Mouse (Mus musculus): ENCODE data around the gene Ddi2. TPM values are rescaled to one million over a fixed set of nuclear protein-coding genes. Genes with fewer than 3 reads are reported as not detected.

The Ddi2 gene
- polyA plus RNA-seq, 2 experiments = 9.2 to 9.5 TPM

DNA sequence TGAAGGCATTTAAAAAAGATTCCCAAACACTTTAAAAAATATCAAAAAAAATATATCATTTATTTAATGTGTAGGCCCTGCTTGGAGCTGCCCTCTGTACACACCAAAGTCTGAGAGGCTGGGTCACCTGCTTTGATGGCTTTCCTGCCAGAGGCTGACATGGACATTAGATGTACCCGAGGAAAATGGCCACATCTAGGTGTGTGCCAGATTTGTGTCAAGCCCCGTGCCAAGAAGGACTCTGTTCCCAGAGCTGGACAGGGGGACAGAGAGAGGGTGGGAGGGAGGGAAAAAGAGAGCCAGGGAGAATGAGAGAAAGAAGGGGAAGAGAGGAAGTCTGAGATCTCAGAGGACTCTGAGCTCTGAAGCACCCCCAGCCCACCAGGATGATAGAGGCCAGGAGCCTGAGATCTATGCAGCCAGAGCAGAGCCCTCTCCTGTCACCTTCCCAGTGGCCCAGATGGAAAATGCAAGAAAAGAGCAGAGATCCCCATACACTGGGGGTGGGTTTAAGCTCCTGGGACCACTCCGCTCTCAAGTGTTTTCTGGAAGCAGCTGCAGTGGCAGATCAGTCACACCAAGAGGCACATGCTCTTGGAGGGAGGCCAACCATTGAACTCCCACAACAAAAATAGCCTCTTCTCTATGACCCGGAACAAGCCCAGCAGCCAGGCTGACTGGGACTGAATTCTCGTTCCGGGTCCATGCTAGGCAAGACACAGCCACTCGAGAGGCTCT lies 79.9 kb downstream of the Ddi2 start:
- no peaks in the 10 kb centered on the region for H3K4me1 ChIP-seq (replicated peaks; ENCODE audit: control insufficient read depth in 2 of 2, insufficient read depth in 2 of 2, low read length in 1 of 2)
- DNase-seq (ENCODE audit: low read depth in 3 of 3, low spot score in 3 of 3) (no peak), ATAC-seq (ENCODE audit: insufficient read depth) (no peak)
- no peaks in the 10 kb centered on the region for H3K27me3 ChIP-seq (ENCODE audit: control insufficient read depth, insufficient read depth, low read length)
- TF ChIP-seq EP300 (IDR thresholded peaks at IDR 0.05; ENCODE audit: low read depth) (no peak), CTCF (IDR thresholded peaks at IDR 0.05; ENCODE audit: low read depth) (no peak)
- H3K9ac ChIP-seq (replicated peaks) = no peak overlapping the region
- H3K4me3 ChIP-seq (ENCODE audit: insufficient read depth in 1 of 2, low read depth in 2 of 2, low read length in 2 of 2) = no peak overlapping the region
- no peaks in the 10 kb centered on the region for H3K9me3 ChIP-seq (ENCODE audit: control insufficient read depth, low read length)
- H3K27ac ChIP-seq = no peak overlapping the region
- WGBS (ENCODE audit: insufficient replicate concordance) = 69% methylated on average over 7 of the region's 7 CpGs
- no peak overlapping the region for H3K4me2 ChIP-seq (ENCODE audit: low read depth)
- no peaks in the 10 kb centered on the region for H3K36me3 ChIP-seq (replicated peaks; ENCODE audit: control insufficient read depth, insufficient read depth, low read depth)

DNA sequence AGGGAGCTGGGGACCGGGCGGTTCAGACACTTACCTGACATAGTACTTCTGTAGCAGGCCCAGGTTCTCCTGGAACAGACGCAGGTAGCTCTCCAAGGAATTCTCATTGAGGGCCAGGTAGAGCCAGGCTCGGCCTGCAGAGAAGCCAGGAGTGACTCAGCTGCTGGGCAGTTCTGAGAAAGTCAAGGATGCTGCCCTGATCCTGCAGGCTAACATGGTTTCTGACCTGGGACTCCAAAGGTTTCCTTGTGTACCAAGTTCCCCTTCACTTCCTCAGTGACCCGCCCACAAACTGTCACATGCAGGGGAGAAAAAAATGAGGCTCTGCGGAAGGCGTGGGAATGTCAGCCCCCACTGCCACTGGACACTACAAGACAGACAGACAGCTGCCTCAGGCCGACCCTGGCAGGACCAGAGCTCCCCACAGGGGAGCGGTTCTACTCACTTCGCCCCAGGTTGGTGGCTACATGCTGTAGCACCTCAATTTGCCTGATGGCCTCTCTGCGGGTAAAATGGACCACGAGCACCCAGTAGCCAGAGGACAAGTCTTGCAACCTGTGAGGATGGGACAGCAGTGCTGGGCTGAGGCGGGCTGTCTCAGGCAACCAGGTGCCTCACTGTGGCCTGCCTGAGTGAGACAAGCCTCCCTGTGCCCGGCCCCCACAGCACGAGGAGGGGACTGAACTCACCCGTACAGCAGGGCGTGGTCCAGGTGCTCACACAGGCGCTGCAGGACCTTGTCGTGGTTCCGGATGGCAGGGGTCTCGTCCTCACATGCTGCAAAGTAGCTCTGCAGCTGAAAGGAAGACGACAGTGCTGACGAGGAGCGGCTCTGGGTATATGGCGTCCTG lies 81.0 kb downstream of the Ddi2 start:
- no peak for TF ChIP-seq EP300 (IDR thresholded peaks at IDR 0.05; ENCODE audit: low read depth)
- TF ChIP-seq CTCF (IDR thresholded peaks at IDR 0.05; ENCODE audit: low read depth) = no peak
- DNase-seq (ENCODE audit: low read depth in 3 of 3, low spot score in 3 of 3) = no peak
- H3K9ac ChIP-seq (replicated peaks) = no peak overlapping the region
- no peak overlapping the region for H3K27ac ChIP-seq
- 82% methylated on average over 25 of the region's 25 CpGs for WGBS (ENCODE audit: insufficient replicate concordance)
- H3K4me2 ChIP-seq (ENCODE audit: low read depth) = no peak overlapping the region
- no peaks in the 10 kb centered on the region for H3K9me3 ChIP-seq (ENCODE audit: control insufficient read depth, low read length)
- H3K4me1 ChIP-seq (replicated peaks; ENCODE audit: control insufficient read depth in 2 of 2, insufficient read depth in 2 of 2, low read length in 1 of 2) = no peaks in the 10 kb centered on the region
- no peak overlapping the region for H3K4me3 ChIP-seq (ENCODE audit: insufficient read depth in 1 of 2, low read depth in 2 of 2, low read length in 2 of 2)
- H3K27me3 ChIP-seq (ENCODE audit: control insufficient read depth, insufficient read depth, low read length) = no peaks in the 10 kb centered on the region
- H3K36me3 ChIP-seq (replicated peaks; ENCODE audit: control insufficient read depth, insufficient read depth, low read depth) = no peaks in the 10 kb centered on the region; the same call in 1 of the 2 replicates
- no peak for ATAC-seq (ENCODE audit: insufficient read depth)

DNA sequence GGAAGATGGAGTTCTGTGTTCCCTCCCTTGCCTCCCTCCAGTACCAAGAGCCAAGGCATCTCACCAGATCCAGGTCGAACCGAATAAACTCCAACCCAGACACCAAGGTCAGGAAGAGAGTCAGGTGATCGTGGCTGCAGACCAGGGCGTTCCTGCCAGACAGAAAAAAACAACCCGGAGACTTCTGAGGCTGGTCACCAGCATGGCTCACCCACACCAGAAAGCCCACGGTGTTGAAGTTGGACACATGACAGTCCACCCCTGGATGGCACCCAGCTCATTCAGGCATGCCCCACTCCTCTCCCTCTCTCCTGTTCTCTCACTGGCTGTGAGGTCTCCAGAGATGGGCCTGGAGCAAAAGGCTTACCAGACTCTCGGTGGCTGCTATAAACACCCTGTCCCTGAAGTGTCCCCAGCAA lies 81.9 kb downstream of the Ddi2 start:
- ATAC-seq (ENCODE audit: insufficient read depth) = no peak
- no peaks in the 10 kb centered on the region; the same call in 1 of the 2 replicates for H3K36me3 ChIP-seq (replicated peaks; ENCODE audit: control insufficient read depth, insufficient read depth, low read depth)
- no peak overlapping the region for H3K9ac ChIP-seq (replicated peaks)
- no peak overlapping the region for H3K27ac ChIP-seq
- H3K4me1 ChIP-seq (replicated peaks; ENCODE audit: control insufficient read depth in 2 of 2, insufficient read depth in 2 of 2, low read length in 1 of 2) = no peaks in the 10 kb centered on the region
- H3K4me3 ChIP-seq (ENCODE audit: insufficient read depth in 1 of 2, low read depth in 2 of 2, low read length in 2 of 2) = no peak overlapping the region
- no peak for TF ChIP-seq CTCF (IDR thresholded peaks at IDR 0.05; ENCODE audit: low read depth)
- no peak for TF ChIP-seq EP300 (IDR thresholded peaks at IDR 0.05; ENCODE audit: low read depth)
- H3K9me3 ChIP-seq (ENCODE audit: control insufficient read depth, low read length) = no peaks in the 10 kb centered on the region
- no peak for DNase-seq (ENCODE audit: low read depth in 3 of 3, low spot score in 3 of 3)
- no peaks in the 10 kb centered on the region for H3K27me3 ChIP-seq (ENCODE audit: control insufficient read depth, insufficient read depth, low read length)
- WGBS (ENCODE audit: insufficient replicate concordance) = 81% methylated on average over 7 of the region's 7 CpGs
- no peak overlapping the region for H3K4me2 ChIP-seq (ENCODE audit: low read depth)

DNA sequence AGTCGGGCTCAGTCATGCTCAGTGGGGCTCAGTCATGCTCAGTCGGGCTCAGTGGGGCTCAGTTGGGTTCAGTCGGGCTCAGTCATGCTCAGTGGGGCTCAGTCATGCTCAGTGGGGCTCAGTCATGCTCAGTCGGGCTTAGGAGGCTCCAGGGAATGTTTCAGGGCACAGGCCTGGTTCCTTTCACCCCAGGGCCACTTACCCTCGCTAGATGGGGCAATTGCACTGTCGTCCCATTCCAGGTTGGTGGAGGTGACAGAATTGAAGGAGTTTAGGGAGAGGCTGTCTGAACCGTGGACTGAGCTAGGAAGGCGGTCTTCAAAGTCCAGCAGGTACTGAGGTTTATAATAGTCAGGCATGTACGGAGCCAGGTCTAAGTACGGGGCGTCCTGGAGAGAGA lies 83.7 kb downstream of the Ddi2 start:
- Histone ChIP-seq H3K27ac (no peak overlapping the region), H3K9me3 (ENCODE audit: control insufficient read depth, low read length) (no peaks in the 10 kb centered on the region), H3K36me3 (replicated peaks; ENCODE audit: control insufficient read depth, insufficient read depth, low read depth) (no peaks in the 10 kb centered on the region; the same call in 1 of the 2 replicates), H3K9ac (replicated peaks) (no peak overlapping the region), H3K4me3 (ENCODE audit: insufficient read depth in 1 of 2, low read depth in 2 of 2, low read length in 2 of 2) (no peak overlapping the region), H3K4me1 (replicated peaks; ENCODE audit: control insufficient read depth in 2 of 2, insufficient read depth in 2 of 2, low read length in 1 of 2) (no peaks in the 10 kb centered on the region), H3K27me3 (ENCODE audit: control insufficient read depth, insufficient read depth, low read length) (no peaks in the 10 kb centered on the region), H3K4me2 (ENCODE audit: low read depth) (no peak overlapping the region)
- DNase-seq (ENCODE audit: low read depth in 3 of 3, low spot score in 3 of 3) (no peak), ATAC-seq (ENCODE audit: insufficient read depth) (no peak)
- TF ChIP-seq EP300 (IDR thresholded peaks at IDR 0.05; ENCODE audit: low read depth) (no peak), CTCF (IDR thresholded peaks at IDR 0.05; ENCODE audit: low read depth) (no peak)
- WGBS (ENCODE audit: insufficient replicate concordance) = 56% methylated on average over 11 of the region's 11 CpGs

DNA sequence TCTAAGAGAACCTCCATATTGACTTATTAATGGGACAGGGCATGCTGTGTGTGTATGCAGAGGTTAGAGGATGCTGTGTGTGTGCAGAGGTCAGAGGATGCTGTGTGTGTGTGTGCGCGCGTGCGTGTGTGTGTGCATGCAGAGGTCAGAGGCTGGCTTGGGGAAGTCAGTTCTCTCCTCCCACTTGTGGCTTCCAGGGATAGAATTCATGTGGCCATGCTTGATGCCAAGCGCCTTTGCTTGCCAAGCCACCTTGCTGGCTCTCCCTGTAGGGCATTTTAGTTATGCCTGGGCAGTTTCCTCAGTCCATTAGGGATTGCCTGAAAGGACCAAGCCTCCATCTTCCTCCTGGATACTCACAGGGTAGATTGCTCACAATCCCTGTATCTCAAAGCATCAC lies 86.5 kb downstream of the Ddi2 start:
- Histone ChIP-seq H3K9ac (replicated peaks) (no peak overlapping the region), H3K4me2 (ENCODE audit: low read depth) (no peak overlapping the region), H3K9me3 (ENCODE audit: control insufficient read depth, low read length) (no peaks in the 10 kb centered on the region), H3K4me3 (ENCODE audit: insufficient read depth in 1 of 2, low read depth in 2 of 2, low read length in 2 of 2) (no peak overlapping the region), H3K4me1 (replicated peaks; ENCODE audit: control insufficient read depth in 2 of 2, insufficient read depth in 2 of 2, low read length in 1 of 2) (no peaks in the 10 kb centered on the region), H3K27me3 (ENCODE audit: control insufficient read depth, insufficient read depth, low read length) (no peaks in the 10 kb centered on the region), H3K27ac (no peak overlapping the region), H3K36me3 (replicated peaks; ENCODE audit: control insufficient read depth, insufficient read depth, low read depth) (no peaks in the 10 kb centered on the region; the same call in none of the 2 replicates)
- no peak for ATAC-seq (ENCODE audit: insufficient read depth)
- no peak for DNase-seq (ENCODE audit: low read depth in 3 of 3, low spot score in 3 of 3)
- 80% methylated on average over 5 of the region's 5 CpGs for WGBS (ENCODE audit: insufficient replicate concordance)
- TF ChIP-seq CTCF (IDR thresholded peaks at IDR 0.05; ENCODE audit: low read depth) = no peak
- TF ChIP-seq EP300 (IDR thresholded peaks at IDR 0.05; ENCODE audit: low read depth) = no peak
